Mouse (Mus musculus) erythroblast, embryonic 14.5 days (primary cell): ENCODE measurements around the gene Atrnl1.

Experiments used
- GATA1 ChIP-seq: IDR thresholded peaks from 2 replicates; pipeline ENCODE4 v1.6.1; 2012; ENCODE audit warnings: low read length, inconsistent platforms, mixed read lengths
- TAL1 ChIP-seq: IDR thresholded peaks from 3 replicates; pipeline ENCODE4 v1.6.1; 2012; ENCODE audit warnings: low read length, inconsistent platforms, mixed read lengths

GRCm38 (mm10) chr19:58033241-58033640 lies 422.4 kb downstream of the Atrnl1 start:
- TF ChIP-seq GATA1 (no peak), TAL1 (no peak)
